Mouse (Mus musculus) adrenal gland, adult 18-20 months (tissue): ENCODE data around the gene Faim2. TPM values are rescaled to one million over a fixed set of nuclear protein-coding genes. Genes with fewer than 3 reads are reported as not detected.

Experiments
- DNase-seq, 2 experiments: peaks; one replicate each; pipeline ENCODE4 v3.0.0; 2021 to 2022; ENCODE audit warnings: low spot score in 2 of 2
- long read RNA-seq, 2 experiments: library from polyadenylated mRNA; stranded (forward); transcript quantifications; one replicate each; pipeline ENCODE4 v2.0.0; 2021
- total RNA-seq, 2 experiments: library from RNA; stranded (reverse); gene quantifications; 1 replicate in 1 of 2; 2 replicates in 1 of 2; pipeline ENCODE4 v1.2.3; 2021

The Faim2 gene
- 10 to 100 TPM; 28.9 to 31.6 TPM for total RNA-seq
- long read RNA-seq, experiment 1, full-length matches to known transcripts, result 30 of 39 reads
- long read RNA-seq, experiment 1, partial matches to known transcripts, result 0 of 39 reads
- long read RNA-seq, experiment 1, other reads (novel, unspliced or antisense), result 9 of 39 reads
- long read RNA-seq, experiment 2, full-length matches to known transcripts, result 23 of 41 reads
- long read RNA-seq, experiment 2, partial matches to known transcripts, result 2 of 41 reads
- long read RNA-seq, experiment 2, other reads (novel, unspliced or antisense), result 16 of 41 reads

DNA sequence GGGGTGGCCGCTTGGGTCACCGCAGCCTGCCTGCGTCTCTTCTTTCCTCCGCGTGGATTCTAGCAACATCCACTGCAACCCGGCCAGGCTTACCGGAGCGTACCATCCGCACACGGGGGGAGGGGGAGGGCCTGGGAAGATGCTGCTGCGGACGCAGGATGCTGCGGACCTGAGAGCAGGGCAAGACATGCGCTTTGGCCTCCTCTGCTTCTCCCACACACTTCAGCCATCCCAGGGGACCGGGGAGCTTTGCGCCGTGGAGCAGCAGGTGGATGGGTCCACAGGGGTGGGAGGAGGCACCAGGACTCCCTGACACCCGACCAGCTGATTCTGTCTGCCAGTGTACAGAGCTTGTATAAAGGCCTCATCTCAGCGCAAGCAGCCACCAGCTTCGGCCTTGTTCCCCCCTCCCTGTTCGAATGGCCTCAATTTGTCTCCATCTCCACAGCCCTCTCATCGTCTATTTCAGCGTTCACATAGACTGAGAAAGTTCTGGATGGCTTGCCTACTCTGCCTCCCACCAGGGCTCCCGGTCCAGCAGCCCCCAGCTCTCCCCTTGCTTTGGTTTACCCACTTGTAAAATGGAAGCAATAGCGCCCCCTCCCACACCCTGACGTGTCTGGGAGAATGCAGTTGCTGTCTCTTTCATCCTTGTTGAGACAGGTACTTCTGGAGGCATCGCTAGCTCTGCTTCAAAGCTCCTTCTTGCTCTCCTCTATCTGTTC is at the start of gene Faim2:
Faim2 (minus strand) TSS at position 537 of the 725 bp plus-strand sequence.
- DNase-seq, result no peak

DNA sequence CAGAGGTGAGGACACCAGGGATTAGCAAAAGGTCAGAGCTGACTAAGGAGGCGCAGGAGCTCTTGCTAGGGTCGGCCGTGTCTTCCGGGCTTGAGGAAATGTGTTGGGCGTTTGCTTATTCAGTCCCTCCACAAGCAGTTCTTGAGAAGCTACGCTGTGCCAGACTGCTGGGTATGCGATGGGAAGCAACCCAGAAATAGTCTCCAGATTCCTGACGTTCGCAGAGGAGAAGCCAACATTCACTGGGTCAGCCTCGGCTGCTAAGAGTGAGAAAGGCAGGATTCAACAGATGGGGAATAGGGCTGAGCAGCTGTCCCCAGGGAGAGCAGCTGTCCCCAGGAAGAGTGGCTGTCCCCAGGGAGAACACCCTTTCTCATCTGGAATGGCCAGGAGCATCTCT is 41.2 kb upstream of the Faim2 start:
- DNase-seq, result no peak

DNA sequence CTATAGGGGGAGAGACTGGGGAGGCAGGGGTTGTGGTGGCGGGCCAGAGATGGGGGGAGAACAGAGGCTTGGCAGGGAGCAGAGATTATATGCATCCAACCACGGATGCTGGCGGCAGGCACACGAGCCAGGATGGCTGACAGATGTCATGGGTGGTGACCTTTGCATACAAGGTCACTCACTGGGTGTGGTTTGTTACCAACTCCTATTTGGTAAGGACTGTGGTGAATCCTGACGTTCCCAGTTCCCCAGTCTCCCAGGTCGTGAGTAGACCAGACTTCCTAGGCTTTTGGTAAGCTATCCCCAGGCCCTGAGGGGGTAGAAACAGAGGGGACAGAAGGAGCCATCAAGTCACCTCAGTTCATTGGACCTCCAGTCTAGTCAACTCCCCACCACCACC is 40.7 kb upstream of the Faim2 start:
- no peak for DNase-seq

DNA sequence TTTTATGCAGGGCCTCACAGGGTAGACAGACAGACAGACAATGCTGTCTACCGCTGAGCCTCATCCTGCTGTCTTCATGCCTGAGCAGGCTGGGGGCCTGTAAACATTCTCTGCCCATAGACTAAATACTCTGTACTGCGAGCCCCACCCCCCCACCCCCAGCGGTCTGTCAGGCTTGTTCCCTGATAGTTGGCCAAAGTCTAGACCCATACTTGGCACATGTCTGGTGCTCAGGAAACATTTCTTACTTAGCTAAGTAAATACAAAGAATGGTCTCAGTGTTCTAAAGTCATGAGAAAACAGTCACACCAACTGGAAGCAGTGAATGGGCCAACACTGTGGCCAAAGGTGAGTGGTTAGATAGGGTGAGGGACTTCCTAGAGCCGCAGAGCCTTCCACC is 39.4 kb upstream of the Faim2 start:
- DNase-seq, result no peak

DNA sequence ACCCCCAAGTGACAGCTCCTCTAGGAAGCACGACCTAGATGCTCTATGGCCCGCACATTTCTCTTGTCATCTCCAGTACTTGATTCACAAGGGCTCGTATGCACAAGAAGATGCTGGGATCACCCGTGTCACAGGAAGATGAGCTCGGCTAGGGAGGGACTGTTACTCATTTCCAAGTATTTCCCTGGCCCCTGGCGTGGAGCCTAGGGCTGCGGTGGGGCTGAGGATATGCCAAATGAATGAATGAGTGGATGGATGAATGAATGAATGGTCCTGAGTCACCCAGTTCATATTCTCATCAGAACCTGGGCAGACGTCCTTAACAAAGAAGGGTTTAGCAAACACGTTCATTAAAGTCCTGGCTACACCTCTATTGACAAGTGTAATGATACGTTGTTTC is 32.3 kb upstream of the Faim2 start:
- DNase-seq, result no peak

DNA sequence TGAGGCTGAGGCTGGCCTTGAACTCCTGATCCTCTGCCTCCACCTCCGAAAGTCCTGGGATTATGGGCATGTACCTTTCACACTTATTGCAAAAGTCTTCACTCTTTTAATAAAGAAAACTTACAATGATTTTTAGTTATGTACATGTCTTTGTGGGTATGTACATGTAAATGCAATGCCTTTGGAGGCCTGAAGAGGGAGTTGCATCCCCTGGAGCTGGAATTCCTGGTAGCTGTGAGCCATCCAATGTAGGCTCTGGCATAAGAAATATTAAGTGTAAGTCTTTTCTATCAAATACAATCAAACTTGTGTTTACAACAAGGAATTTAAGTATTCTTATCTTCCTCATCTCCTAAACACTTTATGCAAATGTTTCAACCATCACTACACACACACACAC is 31.0 kb upstream of the Faim2 start:
- no peak for DNase-seq

DNA sequence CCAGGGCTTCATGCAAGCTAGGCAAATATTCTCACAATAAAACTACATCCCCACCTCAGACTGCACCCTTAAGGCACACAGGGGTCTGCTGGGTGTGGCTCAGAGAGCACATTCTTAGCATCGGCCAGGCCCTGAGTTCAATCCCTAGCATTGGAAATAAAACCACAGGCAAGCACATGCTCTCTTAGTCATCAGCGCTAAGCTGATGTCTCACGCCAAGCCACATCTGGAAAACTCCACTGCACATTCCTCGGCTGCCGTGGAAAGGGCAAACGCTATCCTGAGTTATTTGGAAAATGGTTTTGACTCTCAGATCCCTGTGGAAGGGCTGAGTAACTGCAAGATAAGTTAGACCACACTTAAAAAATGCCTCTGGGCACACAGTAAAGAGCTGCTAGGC is 25.8 kb upstream of the Faim2 start:
- no peak for DNase-seq

DNA sequence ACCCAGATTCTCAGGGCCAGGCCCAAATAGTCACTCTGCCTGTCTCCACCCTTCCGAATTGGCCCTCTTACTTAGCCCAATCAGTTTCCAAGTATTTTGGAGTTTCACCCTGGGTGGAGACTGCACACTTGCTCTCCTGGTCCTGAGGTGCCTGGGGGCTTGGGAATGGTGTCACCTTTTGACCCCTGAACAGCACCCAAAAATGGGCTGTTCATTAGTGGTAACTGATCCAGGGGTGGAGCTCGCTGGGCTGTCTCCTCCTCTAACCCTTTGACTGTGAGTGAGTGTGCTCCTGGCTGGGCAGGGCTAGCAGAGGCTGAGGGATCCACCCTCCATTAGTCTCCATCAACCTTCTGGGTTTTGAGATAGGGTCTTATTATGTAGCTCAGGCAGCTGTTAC is 21.9 kb upstream of the Faim2 start:
- DNase-seq, result no peak

DNA sequence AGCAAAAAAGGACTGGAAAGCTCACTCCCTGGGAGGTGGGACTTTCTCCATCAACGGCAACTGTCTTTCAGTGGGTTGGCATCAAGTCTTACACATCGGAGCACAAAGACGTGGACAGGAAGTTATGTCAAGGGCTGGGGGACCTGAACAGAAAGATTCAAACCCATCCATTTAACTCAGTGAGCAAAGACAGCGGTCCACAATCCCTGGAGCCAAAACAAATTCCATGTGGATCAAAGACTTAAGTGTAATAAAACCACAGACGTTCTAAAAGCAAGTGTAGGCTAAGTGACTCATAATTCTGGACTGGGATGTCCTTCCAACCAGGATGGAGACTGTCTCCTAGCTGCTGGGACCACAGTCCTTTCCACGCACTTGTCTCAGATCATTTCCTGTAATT is 19.8 kb upstream of the Faim2 start:
- DNase-seq, result no peak

DNA sequence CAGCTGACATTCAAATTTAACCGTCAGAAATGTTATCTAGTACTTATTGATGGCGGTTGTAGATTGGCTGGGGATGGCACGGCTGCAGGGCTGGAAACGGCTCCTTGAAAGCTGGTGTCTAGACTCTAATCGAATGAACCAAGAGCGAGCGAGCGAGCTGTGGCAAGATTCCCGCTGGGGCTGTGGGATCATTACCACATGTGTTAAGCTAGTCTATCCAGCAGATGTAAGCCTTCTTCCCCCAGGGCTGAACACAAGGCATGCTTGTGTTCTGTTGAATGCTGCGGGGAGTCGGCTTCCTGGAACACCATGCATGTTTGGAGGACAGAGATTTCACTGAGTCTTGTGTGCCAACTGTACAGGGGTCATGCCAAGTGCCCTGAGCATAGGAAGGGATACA is 18.6 kb upstream of the Faim2 start:
- no peak for DNase-seq

DNA sequence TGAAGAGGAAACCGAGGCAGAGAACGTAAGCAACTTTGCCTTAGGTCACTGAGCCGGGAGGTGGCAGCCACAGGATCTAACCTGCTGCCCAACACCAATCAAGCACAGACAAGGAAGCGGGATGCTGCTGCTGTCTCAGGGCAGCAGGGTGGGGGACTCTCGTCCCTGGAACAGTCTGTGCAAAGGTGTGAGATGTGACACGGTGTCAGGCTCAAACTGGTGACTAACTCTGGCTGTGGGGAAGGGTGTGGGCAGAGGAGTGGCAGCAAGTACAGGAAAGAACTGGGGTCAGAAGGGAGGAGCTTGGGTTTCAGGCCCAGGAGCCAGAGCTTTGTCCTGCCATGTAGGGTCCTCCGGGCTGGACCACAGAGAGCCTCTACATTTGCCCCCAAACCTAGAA is 16.1 kb upstream of the Faim2 start:
- DNase-seq, result no peak

DNA sequence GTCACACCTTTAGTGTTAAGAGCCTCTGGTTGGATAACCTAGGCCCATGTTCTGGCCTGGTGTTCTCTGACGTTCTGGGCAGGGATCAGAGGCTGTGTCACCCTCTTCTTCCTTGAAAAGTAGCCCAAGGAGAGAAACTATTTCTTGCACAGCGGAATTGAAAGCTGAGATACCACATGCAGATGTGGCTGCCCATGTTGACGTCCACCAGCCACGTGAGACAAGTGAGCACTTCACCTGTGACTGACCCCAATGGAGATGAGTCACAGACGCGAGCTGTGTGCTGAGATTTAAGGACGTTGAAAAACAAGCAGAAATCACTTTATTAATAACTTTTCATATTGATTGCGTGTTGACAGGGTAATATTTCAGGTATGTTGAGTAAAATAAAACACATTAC is 11.9 kb upstream of the Faim2 start:
- no peak for DNase-seq

DNA sequence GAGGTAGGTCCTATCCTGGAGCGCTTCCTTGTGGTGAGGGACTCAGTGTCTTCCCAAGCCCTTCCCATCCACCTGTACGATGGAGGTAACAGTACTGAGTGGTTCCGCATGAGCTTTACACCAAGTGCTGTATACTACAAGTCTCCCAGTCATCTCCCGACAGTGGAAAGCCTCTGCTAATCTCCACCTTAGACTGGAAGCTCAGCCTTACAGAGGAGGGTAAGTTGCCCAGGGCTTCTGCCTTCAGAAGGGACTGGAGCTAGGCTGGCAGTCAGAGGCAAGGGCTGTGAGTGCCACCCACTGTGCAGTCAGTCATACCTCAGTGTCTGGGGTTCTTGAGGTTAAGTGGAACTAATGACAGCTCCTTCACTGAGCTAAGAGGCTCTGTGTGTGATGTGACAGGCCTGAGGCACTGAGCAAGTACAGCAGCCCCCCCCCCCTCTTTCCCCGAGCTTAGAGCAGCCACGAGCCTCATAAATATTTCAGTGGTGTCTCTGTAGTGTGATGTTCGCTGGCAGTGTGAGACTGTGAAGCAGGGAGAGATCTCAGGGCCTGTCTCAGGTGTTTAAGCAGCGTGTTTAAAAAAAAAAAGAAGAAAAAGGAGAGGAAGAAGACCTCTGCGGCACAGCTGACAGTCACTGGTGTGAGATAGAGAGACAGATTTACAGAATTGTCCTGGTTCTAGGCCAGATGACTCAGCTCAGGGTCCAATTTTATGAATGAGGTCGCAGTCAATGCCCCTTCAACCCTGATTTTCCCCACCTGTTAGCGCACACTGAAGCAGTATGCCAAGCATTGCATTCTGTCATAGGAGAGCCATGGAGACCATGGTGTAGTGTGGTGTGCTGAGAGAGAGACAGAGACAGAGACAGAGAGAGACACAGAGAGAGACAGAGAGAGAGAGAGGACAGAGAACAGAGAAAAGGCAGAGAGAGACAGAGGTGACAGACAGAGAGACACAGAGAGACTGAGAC is 9.2 kb upstream of the Faim2 start:
- DNase-seq, result no peak

DNA sequence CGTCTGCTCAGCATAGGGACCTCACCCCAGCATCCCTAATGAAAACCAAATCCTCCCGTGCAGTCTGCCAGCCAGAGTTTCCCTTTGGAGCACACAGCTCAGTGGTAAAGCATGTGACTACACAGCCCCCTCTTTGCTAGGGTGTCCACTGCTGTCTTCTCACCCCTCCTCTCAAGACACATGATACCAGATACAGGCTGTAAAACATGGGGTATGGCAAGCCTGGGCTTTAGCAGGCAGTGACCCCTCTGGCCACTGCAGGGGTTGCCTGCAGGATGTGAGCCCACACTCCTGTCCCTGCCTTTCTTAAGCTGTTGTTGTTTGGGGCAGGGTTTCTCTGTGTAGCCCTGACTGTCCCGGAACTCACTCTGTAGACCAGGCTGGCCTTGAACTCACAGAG is 4.1 kb upstream of the Faim2 start:
- DNase-seq, result no peak

DNA sequence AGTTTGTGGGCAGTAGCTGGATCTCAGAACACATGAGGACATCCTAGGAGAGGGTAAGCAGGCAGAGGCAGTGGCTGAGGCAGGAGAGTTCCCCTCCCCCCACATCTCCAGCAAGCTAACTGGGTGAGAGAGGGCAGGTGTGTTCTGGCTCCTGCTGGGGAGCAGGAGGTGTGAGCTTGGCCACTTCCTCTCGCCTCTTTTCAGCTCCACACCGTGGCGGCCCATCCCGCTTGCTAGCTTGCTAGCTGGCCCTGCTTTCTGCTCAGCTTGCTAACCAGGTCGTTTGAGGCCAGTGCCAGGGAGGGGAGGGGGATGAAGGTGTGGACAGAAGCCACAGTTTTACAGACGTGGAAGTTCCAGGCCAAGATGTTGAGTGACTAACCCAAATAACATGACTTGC is 3.2 kb upstream of the Faim2 start:
- no peak for DNase-seq

DNA sequence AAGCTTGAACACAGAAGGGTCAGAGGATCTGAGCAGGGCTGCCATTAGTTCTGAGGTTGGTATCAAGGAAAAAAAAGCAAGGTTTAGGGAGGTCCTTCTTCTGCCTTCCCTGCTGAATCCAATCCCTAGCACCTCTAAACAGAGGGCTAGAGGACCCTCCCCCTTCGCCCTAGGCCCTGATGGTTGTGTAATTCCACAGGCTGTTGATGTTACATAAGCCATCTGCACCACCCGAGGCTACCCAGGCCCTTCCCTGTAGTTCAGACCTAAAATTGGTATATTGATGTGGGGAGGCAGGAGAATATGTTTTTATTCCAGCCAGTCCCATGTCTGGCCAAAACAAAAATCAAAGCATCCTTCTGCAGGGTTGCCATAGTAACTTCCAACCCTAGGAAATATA is 1.3 kb downstream of the Faim2 start:
- DNase-seq, result no peak

DNA sequence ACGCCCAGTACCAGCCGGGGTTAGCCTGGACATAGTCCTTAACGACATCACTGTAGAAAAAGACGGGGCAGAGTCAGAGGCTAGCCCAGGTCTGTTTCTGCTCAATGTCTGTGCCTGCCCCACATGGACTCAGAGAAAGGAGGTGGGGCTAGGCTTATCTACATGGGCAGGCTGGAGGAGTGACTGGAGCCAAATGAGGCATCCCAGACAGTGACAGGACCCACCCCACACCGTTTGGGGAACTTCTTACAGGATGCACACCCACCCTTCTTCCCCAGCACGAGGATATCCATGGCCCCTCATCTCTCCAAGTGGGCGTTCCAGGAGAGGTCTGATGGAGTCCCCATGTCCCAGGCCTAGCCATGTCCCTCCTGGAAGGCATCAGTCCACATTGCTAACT is 7.7 kb downstream of the Faim2 start:
- DNase-seq, result no peak

DNA sequence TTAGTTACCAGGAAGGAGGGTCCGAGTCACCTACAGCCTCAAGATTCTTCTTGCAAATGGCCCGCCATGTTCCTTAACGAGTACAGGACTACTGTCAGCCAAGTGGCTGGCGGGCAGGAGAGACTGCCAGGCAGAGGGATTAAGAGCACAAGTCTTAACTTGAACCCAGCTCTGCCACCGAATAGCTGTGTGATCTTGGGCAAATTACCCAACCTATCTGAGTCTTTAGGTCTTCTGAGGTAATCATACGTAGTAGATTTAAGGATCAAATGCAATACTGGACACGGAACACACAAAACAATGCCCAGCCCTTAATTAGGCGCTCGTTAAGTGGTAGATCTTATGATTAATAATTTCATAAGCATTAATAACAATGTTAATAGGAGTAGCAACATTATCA is 8.3 kb downstream of the Faim2 start:
- DNase-seq, result no peak

DNA sequence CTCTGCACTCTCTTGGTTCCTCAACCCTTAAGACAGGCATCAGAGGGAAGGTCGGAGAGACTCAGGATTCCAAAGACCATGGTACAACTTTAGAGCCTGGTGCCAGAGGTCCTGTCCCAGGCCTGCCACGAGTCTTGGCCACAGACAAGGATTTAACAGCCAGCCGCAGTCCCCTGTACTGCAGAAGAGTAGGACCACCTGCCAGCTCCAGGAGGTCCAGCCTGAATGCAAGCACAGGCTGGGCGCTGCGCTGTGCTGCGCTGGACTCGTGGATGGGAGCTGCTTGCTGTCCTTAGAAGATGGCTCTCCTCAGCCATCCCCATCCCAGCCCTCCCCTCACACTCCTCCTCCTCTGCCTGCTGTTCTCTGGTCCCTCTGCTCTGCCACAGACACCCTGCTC is 10.2 kb downstream of the Faim2 start:
- DNase-seq, result no peak

DNA sequence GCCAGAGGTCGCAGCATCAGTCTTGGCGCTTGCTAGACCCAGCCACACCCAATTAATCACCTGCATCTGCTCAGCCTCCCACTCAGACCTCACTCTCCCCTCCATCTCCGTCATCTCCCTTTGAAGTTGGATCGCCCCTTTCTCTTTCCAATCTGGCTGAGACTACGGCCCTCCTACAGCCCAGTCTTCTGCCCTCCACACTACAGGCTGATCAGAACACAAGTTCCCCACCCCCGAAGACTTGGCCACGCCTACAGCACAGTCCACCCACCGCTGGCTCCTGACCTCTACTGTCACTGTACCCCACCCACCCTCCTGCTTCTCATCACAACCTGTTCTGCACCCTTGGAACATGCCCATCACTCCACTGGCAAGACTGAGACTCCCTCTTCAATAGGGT is 11.2 kb downstream of the Faim2 start:
- no peak for DNase-seq

DNA sequence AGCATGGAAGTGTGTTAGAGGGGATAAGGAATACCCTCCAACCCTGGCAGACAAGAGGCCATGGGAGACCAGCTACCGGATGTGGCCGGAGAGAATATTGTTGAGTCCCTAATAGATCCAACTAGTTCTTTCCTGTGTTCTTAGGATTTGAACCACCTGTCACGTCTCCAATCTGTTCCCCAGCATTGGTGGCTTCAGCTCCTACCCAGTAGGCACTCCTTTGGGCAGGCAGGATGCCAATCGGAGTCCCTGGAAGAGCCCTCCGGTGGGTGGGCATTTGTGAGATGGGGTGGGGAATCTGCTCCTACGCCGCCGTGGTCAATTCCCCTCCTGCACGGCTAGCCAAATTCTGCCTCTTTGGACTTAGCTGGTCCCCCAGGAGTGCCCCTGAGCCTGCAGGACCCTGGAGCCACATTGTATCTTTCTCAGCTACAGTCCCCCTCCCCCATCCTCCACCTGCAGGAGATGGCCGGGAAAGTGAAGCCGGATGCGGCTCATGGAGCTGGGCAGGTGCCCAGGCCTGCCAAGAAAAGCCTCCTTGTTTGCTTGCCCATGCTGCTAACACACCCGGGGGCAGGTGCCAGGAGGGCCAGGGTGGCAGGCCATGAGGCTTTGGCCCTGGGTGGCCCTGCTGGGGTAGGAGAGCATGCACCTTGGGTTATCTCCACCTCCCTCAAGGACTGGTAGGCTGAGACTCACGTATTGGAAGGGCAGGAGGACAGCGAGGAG is 16.0 kb downstream of the Faim2 start:
- no peak for DNase-seq
